Mouse (Mus musculus) stomach, postnatal 0 days (tissue): ENCODE measurements around the gene Carns1. TPM values are rescaled to one million over a fixed set of nuclear protein-coding genes. Genes with fewer than 3 reads are reported as not detected.
A peak's percentile ranks its signal among the peaks of the same experiment; 100 is the strongest.

Experiments
- ATAC-seq: fragments of 200-750 bp; cut with Nextera tagmentation; 2 replicates; pipeline ENCODE4 v1.8.0; 2017; ENCODE audit not compliant: low FRiP score, low TSS enrichment
- DNase-seq: peaks from one replicate; pipeline ENCODE4 v3.0.0-alpha.2; 2016; ENCODE audit warnings: low spot score
- H3K27ac ChIP-seq: fragments of 300-500 bp; sonication (generic); replicated peaks from 2 replicates; pipeline ENCODE4 v1.5.1; 2014; ENCODE audit warnings: mild to moderate bottlenecking, control low read depth
- H3K27me3 ChIP-seq: fragments of 300-500 bp; sonication (generic); 2 replicates; pipeline ENCODE4 v1.6.1; 2014; ENCODE audit warnings: low read length; ENCODE audit not compliant: control insufficient read depth, insufficient read depth
- H3K36me3 ChIP-seq: fragments of 300-500 bp; sonication (generic); 2 replicates; pipeline ENCODE4 v1.6.1; 2014; ENCODE audit warnings: low read length, mixed read lengths; ENCODE audit not compliant: control insufficient read depth, insufficient read depth
- H3K4me1 ChIP-seq: fragments of 300-500 bp; sonication (generic); replicated peaks from 2 replicates; pipeline ENCODE4 v1.6.1; 2014; ENCODE audit warnings: antibody characterized with exemption; ENCODE audit not compliant: control insufficient read depth, insufficient read depth
- H3K4me2 ChIP-seq: fragments of 300-500 bp; sonication (generic); replicated peaks from 2 replicates; pipeline ENCODE4 v1.6.1; 2014; ENCODE audit warnings: low read depth, mild to moderate bottlenecking, control low read depth, moderate library complexity
- H3K4me3 ChIP-seq: fragments of 300-500 bp; sonication (generic); 2 replicates; pipeline ENCODE4 v1.5.1; 2014; ENCODE audit warnings: low read depth, low read length, control low read depth
- H3K9ac ChIP-seq: fragments of 300-500 bp; sonication (generic); 2 replicates; pipeline ENCODE4 v1.6.1; 2014; ENCODE audit warnings: mild to moderate bottlenecking, low read length, control low read depth, mixed read lengths
- H3K9me3 ChIP-seq: fragments of 300-500 bp; sonication (generic); 2 replicates; pipeline ENCODE4 v1.6.1; 2016; ENCODE audit warnings: low read length; ENCODE audit not compliant: control insufficient read depth
- CTCF ChIP-seq: IDR thresholded peaks from 2 replicates; pipeline ENCODE4 v1.5.1; 2016; ENCODE audit warnings: antibody characterized with exemption, low read depth, mild to moderate bottlenecking, moderate library complexity
- EP300 ChIP-seq: optimal IDR thresholded peaks from 2 replicates; pipeline ENCODE3; 2016; ENCODE audit warnings: antibody characterized with exemption
- WGBS: fragments of 180-500 bp; shearing (Covaris S2); extraction: QIAGEN DNeasy Blood & Tissue Kit; methylation state at CpG from one replicate; pipeline ENCODE4 v1.1.7; 2014; 5-methylcytosine and 5-hydroxymethylcytosine counted together
- polyA plus RNA-seq: library from polyadenylated mRNA; unstranded; fragments of >200 nt; fragmentation: Nextera tagmentation; extraction: Ambion mirVana; gene quantifications from 2 replicates; pipeline ENCODE4 v1.2.1, GENCODE M21; 2015

Gene Carns1
- polyA plus RNA-seq, 1 experiment from 2014 or later = 1.5 TPM

GRCm38 (mm10) chr19:4151898-4152297, 23.4 kb downstream of the Carns1 start:
- 85% methylated on average over 5 of the region's 5 CpGs for WGBS
- TF ChIP-seq EP300 (no peak), CTCF (no peak)
- ATAC-seq = no peak

GRCm38 (mm10) chr19:4151488-4151860, 23.8 kb downstream of the Carns1 start:
- ATAC-seq (no peak), DNase-seq (no peak)
- Histone ChIP-seq H3K4me3 (no peak overlapping the region), H3K9me3 (no peaks in the 10 kb centered on the region), H3K4me2 (no peak overlapping the region), H3K27me3 (no peaks in the 10 kb centered on the region), H3K27ac (no peak overlapping the region), H3K36me3 (peaks cover 14% of the 10 kb centered on the region; the same call in 1 of the 2 replicates), H3K4me1 (no peaks in the 10 kb centered on the region), H3K9ac (no peak overlapping the region)
- 74% methylated on average over 5 of the region's 5 CpGs for WGBS
- no peak for TF ChIP-seq EP300
- TF ChIP-seq CTCF = no peak

More at GRCm38 (mm10) chr19:4151898-4152297, 23.4 kb downstream of the Carns1 start:
- H3K27me3 ChIP-seq = no peaks in the 10 kb centered on the region
- no peak overlapping the region for H3K4me3 ChIP-seq
- no peaks in the 10 kb centered on the region for H3K4me1 ChIP-seq
- H3K4me2 ChIP-seq = no peak overlapping the region
- H3K9me3 ChIP-seq = no peaks in the 10 kb centered on the region
- H3K27ac ChIP-seq = no peak overlapping the region
- DNase-seq = no peak
- peaks cover 14% of the 10 kb centered on the region; the same call in 1 of the 2 replicates for H3K36me3 ChIP-seq
- no peak overlapping the region for H3K9ac ChIP-seq

- no peak for TF ChIP-seq CTCF
- no peak for TF ChIP-seq EP300
- no peak overlapping the region for H3K9ac ChIP-seq
- no peak overlapping the region for H3K27ac ChIP-seq
- no peaks in the 10 kb centered on the region for H3K4me1 ChIP-seq
- peaks cover 12% of the 10 kb centered on the region; the same call in 1 of the 2 replicates for H3K36me3 ChIP-seq
- no peak overlapping the region for H3K4me2 ChIP-seq
- DNase-seq = no peak
- H3K4me3 ChIP-seq = no peak overlapping the region
- no peaks in the 10 kb centered on the region for H3K9me3 ChIP-seq
- WGBS = 89% methylated on average over 22 of the region's 22 CpGs
- no peaks in the 10 kb centered on the region for H3K27me3 ChIP-seq
- no peak for ATAC-seq
Measured at GRCm38 (mm10) chr19:4150567-4151487, 24.5 kb downstream of the Carns1 start.

DNA sequence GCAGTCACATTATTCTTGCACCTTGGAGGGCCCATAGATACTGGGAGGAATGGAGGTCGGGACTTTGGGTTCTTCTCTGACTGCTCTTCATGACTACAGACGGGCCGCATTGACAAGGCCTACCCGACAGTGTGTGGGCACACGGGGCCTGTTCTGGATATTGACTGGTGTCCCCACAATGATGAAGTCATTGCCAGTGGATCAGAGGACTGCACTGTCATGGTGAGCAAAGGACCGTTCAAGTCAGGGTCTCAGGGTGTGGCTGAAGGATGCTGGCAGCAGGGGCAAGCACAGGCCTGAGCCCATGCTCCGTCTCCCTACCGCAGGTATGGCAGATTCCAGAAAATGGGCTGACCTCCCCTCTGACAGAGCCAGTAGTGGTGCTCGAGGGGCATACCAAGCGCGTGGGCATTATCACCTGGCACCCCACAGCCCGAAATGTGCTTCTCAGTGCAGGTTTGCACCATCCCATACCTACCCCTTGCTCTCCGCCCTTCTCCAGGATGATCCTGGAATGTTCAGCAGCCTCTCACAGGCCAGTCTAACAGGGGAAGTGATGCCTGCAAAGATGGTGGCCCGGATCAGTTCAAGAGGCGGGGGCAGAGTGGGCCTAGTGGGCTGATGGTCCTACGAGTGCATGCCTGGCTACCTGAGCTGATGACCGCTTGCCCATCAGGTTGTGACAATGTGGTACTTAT, 25.4 kb downstream of the Carns1 start:
- Histone ChIP-seq H3K4me1 (no peaks in the 10 kb centered on the region), H3K4me2 (peak overlapping the region; percentile 69), H3K27ac (no peak overlapping the region), H3K4me3 (peak overlapping the region; percentile 91; the same call in 1 of the 2 replicates), H3K27me3 (no peaks in the 10 kb centered on the region), H3K36me3 (peaks cover 11% of the 10 kb centered on the region; the same call in 1 of the 2 replicates), H3K9ac (no peak overlapping the region), H3K9me3 (no peaks in the 10 kb centered on the region)
- DNase-seq (no peak), ATAC-seq (no peak; the same call in 1 of the 2 replicates)
- WGBS = 91% methylated on average over 17 of the region's 17 CpGs
- no peak for TF ChIP-seq CTCF
- no peak for TF ChIP-seq EP300

DNA sequence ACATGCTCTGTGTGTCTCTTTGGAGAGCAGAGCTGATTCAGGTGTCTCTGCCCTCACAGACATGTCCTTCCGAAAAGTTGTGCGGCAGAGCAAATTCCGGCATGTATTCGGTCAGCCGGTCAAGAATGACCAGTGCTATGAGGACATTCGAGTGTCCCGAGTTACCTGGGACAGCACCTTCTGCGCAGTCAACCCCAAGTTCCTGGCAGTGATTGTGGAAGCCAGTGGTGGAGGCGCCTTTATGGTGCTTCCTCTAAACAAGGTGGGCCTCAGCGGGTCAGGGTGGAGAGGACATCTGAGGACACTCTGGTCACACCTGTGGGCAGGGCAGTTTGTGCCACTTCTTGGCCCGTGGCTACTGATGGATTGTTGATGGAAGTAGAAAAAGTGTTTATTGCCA, 26.0 kb downstream of the Carns1 start:
- H3K4me2 ChIP-seq = peak overlapping the region; percentile 69
- DNase-seq = peak; percentile 39
- peak overlapping the region; percentile 95 for H3K9ac ChIP-seq
- peaks cover 11% of the 10 kb centered on the region; the same call in 1 of the 2 replicates for H3K36me3 ChIP-seq
- WGBS = 75% methylated on average over 11 of the region's 11 CpGs
- H3K4me1 ChIP-seq = no peaks in the 10 kb centered on the region
- H3K4me3 ChIP-seq = peak overlapping the region; percentile 91
- H3K27me3 ChIP-seq = no peaks in the 10 kb centered on the region
- peak overlapping the region; percentile 89; the same call in 1 of the 2 replicates for H3K27ac ChIP-seq
- ATAC-seq = peak; percentile 6; the same call in 1 of the 2 replicates
- no peak for TF ChIP-seq EP300
- no peak for TF ChIP-seq CTCF
- H3K9me3 ChIP-seq = no peaks in the 10 kb centered on the region
